Mouse (Mus musculus) heart, embryonic 13.5 days (tissue): ENCODE data around the gene Avpi1. TPM values are rescaled to one million over a fixed set of nuclear protein-coding genes. Genes with fewer than 3 reads are reported as not detected.

Experiments
- ATAC-seq: fragments of 200-750 bp; cut with Nextera tagmentation; 2 replicates; pipeline ENCODE4 v1.8.0; 2017; ENCODE audit warnings: moderate TSS enrichment; ENCODE audit not compliant: insufficient number of reproducible peaks, low FRiP score, low TSS enrichment; ENCODE audit errors: extremely low read depth
- H3K27ac ChIP-seq: fragments of 300-500 bp; sonication (generic); replicated peaks from 2 replicates; pipeline ENCODE4 v1.5.1; 2015; ENCODE audit warnings: moderate library complexity, mild to moderate bottlenecking, inconsistent platforms
- H3K27me3 ChIP-seq: fragments of 300-500 bp; sonication (generic); replicated peaks from 2 replicates; pipeline ENCODE4 v1.6.1; 2015; ENCODE audit warnings: mild to moderate bottlenecking, inconsistent platforms
- H3K36me3 ChIP-seq: fragments of 300-500 bp; sonication (generic); 2 replicates; pipeline ENCODE4 v1.6.1; 2015; ENCODE audit warnings: mild to moderate bottlenecking, inconsistent platforms
- H3K4me1 ChIP-seq: fragments of 300-500 bp; sonication (generic); 2 replicates; pipeline ENCODE4 v1.6.1; 2015; ENCODE audit warnings: inconsistent platforms
- H3K4me2 ChIP-seq: fragments of 300-500 bp; sonication (generic); 2 replicates; pipeline ENCODE4 v1.6.1; 2015; ENCODE audit warnings: inconsistent platforms, mild to moderate bottlenecking, moderate library complexity
- H3K4me3 ChIP-seq: fragments of 300-500 bp; sonication (generic); 2 replicates; pipeline ENCODE4 v1.5.1; 2015; ENCODE audit warnings: moderate library complexity, mild to moderate bottlenecking, inconsistent platforms
- H3K9ac ChIP-seq: fragments of 300-500 bp; sonication (generic); 2 replicates; pipeline ENCODE4 v1.6.1; 2015; ENCODE audit warnings: inconsistent platforms, mild to moderate bottlenecking, moderate library complexity
- H3K9me3 ChIP-seq: fragments of 300-500 bp; sonication (generic); 2 replicates; pipeline ENCODE4 v1.6.1; 2016; ENCODE audit warnings: inconsistent platforms
- WGBS: fragments of 180-500 bp; shearing (Covaris S2); methylation state at CpG from one replicate; pipeline ENCODE4 v1.1.7; 2015; ENCODE audit warnings: mixed read lengths; 5-methylcytosine and 5-hydroxymethylcytosine counted together
- polyA plus RNA-seq: library from polyadenylated mRNA; unstranded; fragments of >200 nt; fragmentation: Nextera tagmentation; extraction: Ambion mirVana; gene quantifications from 2 replicates; pipeline ENCODE4 v1.2.1, GENCODE M21; 2015

Avpi1 gene
- polyA plus RNA-seq = 30.6 and 34.2 TPM in 2 replicates

DNA sequence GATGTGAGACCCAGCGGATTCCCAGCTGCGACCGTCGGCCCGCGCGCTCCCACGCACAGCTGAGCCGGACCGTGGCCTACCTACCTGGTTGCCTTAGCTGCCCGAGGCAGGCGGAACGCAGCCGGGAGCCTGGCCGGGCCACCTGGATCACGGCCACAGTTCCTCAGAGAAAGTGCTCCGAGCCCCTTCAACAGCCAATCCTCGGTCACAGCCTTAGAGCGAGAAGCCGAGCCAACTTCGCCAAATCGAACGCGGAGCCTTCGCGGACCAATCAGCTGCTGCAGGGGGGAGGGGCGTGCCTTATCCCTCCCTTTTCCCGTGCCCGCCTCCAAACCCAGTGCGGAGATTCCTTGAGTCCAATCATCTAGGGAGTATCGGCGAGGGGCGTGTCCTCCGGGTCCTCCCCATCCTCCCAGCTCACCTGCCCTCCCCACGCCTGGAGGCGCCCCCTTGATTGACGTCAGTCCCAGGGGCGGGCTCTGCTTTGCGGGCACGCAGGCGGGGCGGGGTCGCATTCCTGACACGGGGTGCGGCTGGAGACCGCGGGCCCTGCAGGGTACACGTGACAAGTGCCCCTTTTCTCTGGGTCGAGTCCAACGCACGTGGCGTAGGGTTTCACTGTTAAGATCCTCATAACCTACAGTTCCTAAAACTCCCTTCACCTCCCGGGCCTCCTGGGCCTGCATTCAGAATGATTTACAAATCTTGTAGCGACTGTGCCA lies at the start of gene Avpi1:
TSS of gene Avpi1 (minus strand) at position 273 of the 722 bp plus-strand sequence.
- peak within 1 kb of the TSS; percentile 96 for H3K4me2 ChIP-seq
- peak; percentile 97 for ATAC-seq
- peaks cover 12% of the 10 kb centered on the region for H3K36me3 ChIP-seq
- WGBS = under 1% methylated on average over 54 of the region's 54 CpGs
- no peaks in the 10 kb centered on the region for H3K27me3 ChIP-seq
- H3K9ac ChIP-seq = peak within 1 kb of the TSS; percentile 87
- H3K4me3 ChIP-seq = peak within 1 kb of the TSS; percentile 63
- peaks cover 53% of the 10 kb centered on the region for H3K4me1 ChIP-seq
- H3K9me3 ChIP-seq = no peaks in the 10 kb centered on the region
- H3K27ac ChIP-seq = peak within 1 kb of the TSS; percentile 92

GRCm38 (mm10) chr19:42177461-42177860 lies 48.6 kb upstream of the Avpi1 start:
- no peaks in the 10 kb centered on the region for H3K9me3 ChIP-seq
- no peak overlapping the region for H3K27ac ChIP-seq
- H3K4me1 ChIP-seq = peaks cover 6% of the 10 kb centered on the region; the same call in 1 of the 2 replicates
- ATAC-seq = no peak
- H3K27me3 ChIP-seq = no peaks in the 10 kb centered on the region
- H3K9ac ChIP-seq = no peak overlapping the region
- peaks cover 37% of the 10 kb centered on the region for H3K36me3 ChIP-seq
- no peak overlapping the region for H3K4me2 ChIP-seq
- no peak overlapping the region for H3K4me3 ChIP-seq
- WGBS = 63% methylated on average over 2 of the region's 2 CpGs

- Histone ChIP-seq H3K4me1 (peaks cover 9% of the 10 kb centered on the region), H3K4me3 (no peak overlapping the region), H3K4me2 (no peak overlapping the region), H3K9me3 (no peaks in the 10 kb centered on the region), H3K36me3 (peaks cover 32% of the 10 kb centered on the region), H3K9ac (no peak overlapping the region), H3K27ac (no peak overlapping the region), H3K27me3 (no peaks in the 10 kb centered on the region)
- ATAC-seq = no peak
- 67% methylated on average over 7 of the region's 7 CpGs for WGBS
These were observed 48.0 kb upstream of the Avpi1 start for GRCm38 (mm10) chr19:42176841-42177240.

DNA sequence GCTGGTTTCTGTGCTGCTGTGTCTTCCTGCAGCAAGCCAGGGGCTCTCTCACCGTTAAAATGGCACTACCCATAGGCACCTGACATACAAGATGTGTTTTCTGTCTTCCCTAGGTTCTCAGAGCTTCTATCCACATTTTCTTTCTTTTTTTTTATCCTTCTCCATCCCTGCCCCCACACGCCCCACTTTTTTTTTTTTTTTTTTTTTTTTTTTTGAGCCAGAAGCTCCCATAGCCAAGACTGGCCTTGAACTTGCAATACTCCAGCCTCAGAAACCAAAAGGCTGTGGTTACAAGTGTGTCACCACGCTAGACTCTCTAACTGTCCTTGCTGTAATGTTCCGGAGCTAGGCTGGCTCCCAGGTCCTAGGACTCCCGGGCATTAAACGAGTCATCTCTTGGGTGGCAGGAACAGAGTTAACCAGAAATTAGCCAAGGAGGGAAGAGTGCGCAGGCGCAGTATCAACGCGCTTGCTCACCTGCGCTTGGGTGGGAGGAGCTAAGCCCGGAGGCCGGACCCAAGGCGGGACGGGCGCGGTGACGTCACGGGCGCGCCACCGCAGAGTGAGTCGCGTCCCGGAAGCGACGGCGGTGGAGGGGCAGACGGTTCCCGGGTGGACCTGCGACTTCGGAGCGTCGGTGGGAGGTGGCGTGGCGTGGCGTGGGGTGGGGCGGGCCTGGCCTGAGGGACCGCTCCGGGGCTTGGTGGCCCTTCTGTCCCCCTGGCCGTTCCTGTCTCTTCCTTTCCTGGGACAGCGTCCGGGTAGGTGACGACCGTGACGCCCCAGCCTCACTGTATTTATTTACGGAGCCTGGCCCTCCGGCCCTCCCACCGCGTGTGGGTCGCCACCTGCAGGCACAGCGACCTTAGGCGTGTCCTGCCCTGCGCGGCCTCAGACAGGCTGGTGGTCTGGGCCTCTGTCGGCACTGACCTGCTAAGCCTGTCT lies 41.4 kb upstream of the Avpi1 start:
- 2% methylated on average over 56 of the region's 56 CpGs for WGBS
- Histone ChIP-seq H3K4me2 (peak overlapping the region; percentile 89), H3K27ac (peak overlapping the region; percentile 36), H3K4me3 (peak overlapping the region; percentile 77), H3K9ac (peak overlapping the region; percentile 88), H3K4me1 (peaks cover 31% of the 10 kb centered on the region), H3K9me3 (no peaks in the 10 kb centered on the region), H3K27me3 (peaks cover 31% of the 10 kb centered on the region), H3K36me3 (no peaks in the 10 kb centered on the region)
- peak; percentile 89 for ATAC-seq

- peaks cover 27% of the 10 kb centered on the region for H3K4me1 ChIP-seq
- no peak for ATAC-seq
- peaks cover 38% of the 10 kb centered on the region for H3K27me3 ChIP-seq
- peak overlapping the region; percentile 77; the same call in 1 of the 2 replicates for H3K4me3 ChIP-seq
- no peak overlapping the region for H3K9ac ChIP-seq
- peak overlapping the region; percentile 89 for H3K4me2 ChIP-seq
- no peak overlapping the region for H3K27ac ChIP-seq
- WGBS = 51% methylated on average over 10 of the region's 10 CpGs
- H3K36me3 ChIP-seq = no peaks in the 10 kb centered on the region
- no peaks in the 10 kb centered on the region for H3K9me3 ChIP-seq
These were observed 40.6 kb upstream of the Avpi1 start for GRCm38 (mm10) chr19:42169322-42169975.

DNA sequence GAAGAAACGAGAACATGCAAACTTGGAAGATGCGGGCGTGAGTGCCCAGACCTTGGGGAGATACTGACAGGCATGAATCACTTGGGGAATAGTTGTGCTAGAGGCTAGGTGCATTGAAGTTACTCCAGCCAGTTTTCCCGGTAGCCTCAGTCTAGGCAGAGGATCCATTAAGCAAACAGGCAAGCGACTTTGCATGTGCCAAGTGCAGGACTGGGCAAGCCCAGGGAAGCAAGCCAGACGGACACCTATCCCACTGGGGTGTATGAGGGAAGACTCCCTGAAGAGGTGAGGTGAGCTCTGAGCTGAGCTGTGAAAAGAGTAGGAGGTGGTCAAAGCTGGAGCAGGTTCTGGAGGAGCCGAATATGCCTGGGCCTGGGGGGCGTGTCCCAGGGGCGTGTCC lies 38.6 kb upstream of the Avpi1 start:
- peaks cover 41% of the 10 kb centered on the region for H3K27me3 ChIP-seq
- H3K4me2 ChIP-seq = no peak overlapping the region
- no peaks in the 10 kb centered on the region for H3K9me3 ChIP-seq
- H3K36me3 ChIP-seq = no peaks in the 10 kb centered on the region
- no peak overlapping the region for H3K9ac ChIP-seq
- H3K27ac ChIP-seq = no peak overlapping the region
- H3K4me1 ChIP-seq = peaks cover 25% of the 10 kb centered on the region
- ATAC-seq = no peak
- no peak overlapping the region for H3K4me3 ChIP-seq
- 60% methylated on average over 9 of the region's 9 CpGs for WGBS

DNA sequence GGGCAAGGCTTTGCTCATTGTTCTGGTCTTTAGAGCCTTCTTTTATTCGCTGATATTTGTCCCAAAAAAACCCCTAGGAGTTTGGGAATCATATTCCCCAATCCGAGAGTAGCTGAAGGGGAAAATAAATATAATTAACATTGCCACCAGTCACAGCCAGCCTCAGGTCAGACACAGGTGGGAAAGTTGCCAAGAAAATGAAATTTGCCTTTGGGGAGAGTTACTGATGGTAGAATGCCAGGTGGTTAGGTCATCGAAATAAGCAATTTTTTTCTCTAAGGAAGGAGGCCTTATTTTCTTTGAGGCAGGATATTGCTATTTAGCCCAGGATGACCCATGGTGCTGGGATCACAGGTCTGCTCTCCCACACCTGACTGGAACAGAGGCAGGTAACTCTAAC lies 37.9 kb upstream of the Avpi1 start:
- H3K4me1 ChIP-seq = peaks cover 21% of the 10 kb centered on the region
- no peaks in the 10 kb centered on the region for H3K9me3 ChIP-seq
- no peak for ATAC-seq
- no peak overlapping the region for H3K4me3 ChIP-seq
- H3K4me2 ChIP-seq = no peak overlapping the region
- no peak overlapping the region for H3K27ac ChIP-seq
- WGBS = 40% methylated on average over 3 of the region's 3 CpGs
- H3K27me3 ChIP-seq = peaks cover 41% of the 10 kb centered on the region
- H3K9ac ChIP-seq = no peak overlapping the region
- H3K36me3 ChIP-seq = no peaks in the 10 kb centered on the region

DNA sequence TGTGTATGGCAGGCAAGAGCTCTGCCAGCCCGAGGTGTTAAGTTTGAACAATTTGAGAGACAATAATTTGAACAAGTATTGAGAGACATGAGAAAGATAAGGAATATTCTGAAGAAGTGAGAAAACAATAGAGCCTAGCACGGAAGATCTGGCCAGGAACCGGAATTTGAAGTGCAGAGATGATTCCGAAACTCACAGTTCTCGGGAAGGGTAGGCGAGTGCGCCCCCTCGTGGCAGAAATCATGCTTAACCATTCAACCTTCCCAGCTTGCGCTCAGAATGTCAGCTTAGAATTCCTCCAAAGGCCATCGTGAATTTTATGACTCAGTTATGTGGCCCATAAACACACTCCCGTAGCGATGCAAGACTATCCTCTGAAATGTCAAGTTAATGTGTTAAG lies 37.3 kb upstream of the Avpi1 start:
- H3K36me3 ChIP-seq = no peaks in the 10 kb centered on the region
- peaks cover 15% of the 10 kb centered on the region for H3K4me1 ChIP-seq
- peak overlapping the region; percentile 63 for H3K4me2 ChIP-seq
- H3K9ac ChIP-seq = peak overlapping the region; percentile 71
- H3K27ac ChIP-seq = no peak overlapping the region
- no peak for ATAC-seq
- WGBS = 3% methylated on average over 12 of the region's 12 CpGs
- H3K27me3 ChIP-seq = peaks cover 41% of the 10 kb centered on the region
- H3K9me3 ChIP-seq = no peaks in the 10 kb centered on the region
- peak overlapping the region; percentile 36 for H3K4me3 ChIP-seq

DNA sequence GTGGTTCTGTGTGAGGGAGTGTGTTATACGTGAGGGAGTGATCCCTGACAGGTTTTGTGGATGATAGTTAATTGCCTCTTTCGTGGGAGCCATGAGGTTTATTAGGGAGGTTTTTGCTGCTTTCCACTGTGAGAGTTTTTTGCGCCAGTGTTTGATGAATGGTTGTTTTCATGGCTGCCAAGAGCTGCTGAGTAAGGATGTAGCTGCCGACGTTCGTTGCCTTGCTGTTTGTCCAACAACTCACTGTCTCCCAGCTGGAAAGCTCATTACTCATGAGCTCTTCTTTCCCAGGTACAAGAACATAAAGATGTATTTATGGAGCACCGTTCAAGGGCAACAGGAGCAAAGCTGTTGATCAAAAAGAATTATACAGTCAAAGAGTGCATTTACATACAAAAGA lies 35.3 kb upstream of the Avpi1 start:
- 52% methylated on average over 7 of the region's 7 CpGs for WGBS
- Histone ChIP-seq H3K9me3 (no peaks in the 10 kb centered on the region), H3K27me3 (peaks cover 34% of the 10 kb centered on the region), H3K4me1 (peaks cover 5% of the 10 kb centered on the region; the same call in 1 of the 2 replicates), H3K27ac (no peak overlapping the region), H3K4me2 (no peak overlapping the region), H3K4me3 (no peak overlapping the region), H3K36me3 (no peaks in the 10 kb centered on the region), H3K9ac (no peak overlapping the region)
- ATAC-seq = no peak

DNA sequence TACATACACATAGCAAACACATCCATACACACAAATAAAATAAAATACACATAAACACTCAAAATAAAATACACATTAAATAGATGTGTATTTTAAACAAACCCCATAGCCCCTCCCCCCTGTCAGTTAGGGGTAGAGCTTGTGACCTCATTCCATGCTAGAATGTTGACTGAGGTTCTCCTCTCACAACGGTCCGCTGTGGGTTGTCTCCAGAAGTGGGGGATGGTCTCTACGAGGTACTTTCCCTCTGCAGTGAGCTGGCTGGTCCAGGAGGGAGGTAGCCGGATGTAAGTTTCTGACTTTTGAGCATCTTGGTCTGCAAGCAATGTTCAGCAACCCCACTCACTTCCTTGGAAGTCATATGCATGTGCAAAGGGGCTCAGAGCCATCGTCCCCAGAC lies 34.9 kb upstream of the Avpi1 start, which contains the start of gene Zfyve27:
TSS of gene Zfyve27 (plus strand) at position 188 of the 400 bp plus-strand sequence.
- 56% methylated on average over 5 of the region's 5 CpGs for WGBS
- Histone ChIP-seq H3K9me3 (no peaks in the 10 kb centered on the region), H3K4me1 (peaks cover 6% of the 10 kb centered on the region), H3K36me3 (no peaks in the 10 kb centered on the region), H3K4me3 (no peak within 1 kb of the TSS), H3K27ac (no peak within 1 kb of the TSS), H3K4me2 (no peak within 1 kb of the TSS), H3K9ac (no peak within 1 kb of the TSS), H3K27me3 (peaks cover 30% of the 10 kb centered on the region)
- no peak for ATAC-seq
